Mouse (Mus musculus): ENCODE measurements around the gene Pik3c2b. TPM values are rescaled to one million over a fixed set of nuclear protein-coding genes. Genes with fewer than 3 reads are reported as not detected.

Gene Pik3c2b
- polyA plus RNA-seq, 1 experiment from 2014 or later, result 12.3 TPM

- Histone ChIP-seq H3K4me2 (ENCODE audit: low read length) (no peak overlapping the region), H3K36me3 (ENCODE audit: control insufficient read depth, insufficient read depth, low read length) (peaks cover 10% of the 10 kb centered on the region), H3K4me1 (ENCODE audit: control insufficient read depth, insufficient read depth, low read length) (peaks cover 2% of the 10 kb centered on the region; the same call in 1 of the 2 replicates), H3K27ac (ENCODE audit: low read length) (no peak overlapping the region), H3K4me3 (ENCODE audit: low read depth, low read length) (no peak overlapping the region), H3K9me3 (replicated peaks; ENCODE audit: control insufficient read depth, low read length, poor library complexity, severe bottlenecking) (no peaks in the 10 kb centered on the region), H3K27me3 (ENCODE audit: control insufficient read depth, insufficient read depth, low read depth, low read length) (no peaks in the 10 kb centered on the region), H3K9ac (ENCODE audit: low read depth, low read length) (no peak overlapping the region)
- no peak for ATAC-seq
- WGBS, result 94% methylated on average over 13 of the region's 13 CpGs
These were observed 29.1 kb downstream of the Pik3c2b start for GRCm38 (mm10) chr1:133074541-133074940.

DNA sequence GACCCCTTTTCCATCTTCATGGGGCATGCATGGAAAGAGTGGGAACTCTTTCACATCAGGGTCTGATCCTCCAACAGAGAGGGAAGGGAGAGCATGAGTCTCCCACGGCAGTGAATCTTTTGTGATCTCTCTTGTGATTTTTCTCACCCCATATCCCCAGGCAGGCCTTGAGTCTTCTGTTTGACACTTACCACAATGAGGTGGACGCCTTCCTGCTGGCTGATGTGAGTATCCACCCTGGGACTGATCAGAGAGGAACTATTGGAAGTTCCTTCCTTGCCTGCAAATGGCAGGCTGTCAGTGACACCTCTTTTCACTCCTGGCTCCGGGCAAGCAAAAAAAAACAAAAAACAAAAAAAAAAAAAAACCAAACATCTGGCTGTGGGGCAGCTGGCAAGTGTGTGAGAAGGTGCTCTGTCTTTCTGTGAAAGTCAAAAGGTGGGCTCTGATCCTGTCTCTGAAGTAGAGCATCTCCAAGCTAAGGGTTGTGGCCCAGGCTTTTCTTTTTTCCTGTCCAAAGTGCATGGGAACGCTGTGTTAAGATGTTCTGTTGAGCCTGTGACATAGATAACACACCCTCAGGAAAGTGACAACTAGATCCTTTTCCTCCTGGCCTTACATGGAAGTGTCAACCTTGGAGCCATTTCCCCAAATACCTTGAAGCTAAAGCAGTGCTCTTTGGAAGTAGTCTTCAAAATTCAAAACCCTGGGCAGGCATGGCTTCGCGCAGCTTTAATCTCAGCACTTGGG is 30.4 kb downstream of the Pik3c2b start:
- no peaks in the 10 kb centered on the region for H3K27me3 ChIP-seq (ENCODE audit: control insufficient read depth, insufficient read depth, low read depth, low read length)
- no peak overlapping the region for H3K4me2 ChIP-seq (ENCODE audit: low read length)
- H3K27ac ChIP-seq (ENCODE audit: low read length), result no peak overlapping the region
- H3K9ac ChIP-seq (ENCODE audit: low read depth, low read length), result no peak overlapping the region
- peaks cover 12% of the 10 kb centered on the region for H3K36me3 ChIP-seq (ENCODE audit: control insufficient read depth, insufficient read depth, low read length)
- 88% methylated on average over 6 of the region's 6 CpGs for WGBS
- ATAC-seq, result no peak
- H3K4me1 ChIP-seq (ENCODE audit: control insufficient read depth, insufficient read depth, low read length), result peaks cover 6% of the 10 kb centered on the region
- no peaks in the 10 kb centered on the region for H3K9me3 ChIP-seq (replicated peaks; ENCODE audit: control insufficient read depth, low read length, poor library complexity, severe bottlenecking)
- H3K4me3 ChIP-seq (ENCODE audit: low read depth, low read length), result no peak overlapping the region

GRCm38 (mm10) chr1:133076681-133077514 is 31.4 kb downstream of the Pik3c2b start:
- H3K36me3 ChIP-seq (ENCODE audit: control insufficient read depth, insufficient read depth, low read length), result peaks cover 19% of the 10 kb centered on the region
- ATAC-seq, result no peak
- peaks cover 6% of the 10 kb centered on the region for H3K4me1 ChIP-seq (ENCODE audit: control insufficient read depth, insufficient read depth, low read length)
- H3K4me2 ChIP-seq (ENCODE audit: low read length), result no peak overlapping the region
- no peak overlapping the region for H3K9ac ChIP-seq (ENCODE audit: low read depth, low read length)
- H3K27me3 ChIP-seq (ENCODE audit: control insufficient read depth, insufficient read depth, low read depth, low read length), result no peaks in the 10 kb centered on the region
- 0 out of 2 replicates have a peak overlapping the region, but pooled peaks have one; percentile 26 for H3K27ac ChIP-seq (ENCODE audit: low read length)
- 39% methylated on average over 20 of the region's 20 CpGs for WGBS
- no peak overlapping the region for H3K4me3 ChIP-seq (ENCODE audit: low read depth, low read length)
- H3K9me3 ChIP-seq (replicated peaks; ENCODE audit: control insufficient read depth, low read length, poor library complexity, severe bottlenecking), result no peaks in the 10 kb centered on the region

GRCm38 (mm10) chr1:133077606-133078337 is 32.3 kb downstream of the Pik3c2b start:
- no peak overlapping the region for H3K9ac ChIP-seq (ENCODE audit: low read depth, low read length)
- H3K4me2 ChIP-seq (ENCODE audit: low read length), result no peak overlapping the region
- H3K4me3 ChIP-seq (ENCODE audit: low read depth, low read length), result no peak overlapping the region
- no peaks in the 10 kb centered on the region for H3K9me3 ChIP-seq (replicated peaks; ENCODE audit: control insufficient read depth, low read length, poor library complexity, severe bottlenecking)
- H3K27me3 ChIP-seq (ENCODE audit: control insufficient read depth, insufficient read depth, low read depth, low read length), result no peaks in the 10 kb centered on the region
- ATAC-seq, result no peak
- peaks cover 20% of the 10 kb centered on the region for H3K36me3 ChIP-seq (ENCODE audit: control insufficient read depth, insufficient read depth, low read length)
- peaks cover 6% of the 10 kb centered on the region for H3K4me1 ChIP-seq (ENCODE audit: control insufficient read depth, insufficient read depth, low read length)
- WGBS, result 53% methylated on average over 11 of the region's 12 CpGs
- H3K27ac ChIP-seq (ENCODE audit: low read length), result 0 out of 2 replicates have a peak overlapping the region, but pooled peaks have one; percentile 8

- no peak overlapping the region for H3K4me2 ChIP-seq (ENCODE audit: low read length)
- 27% methylated on average over 1 of the region's 1 CpGs for WGBS
- H3K27ac ChIP-seq (ENCODE audit: low read length), result no peak overlapping the region
- H3K27me3 ChIP-seq (ENCODE audit: control insufficient read depth, insufficient read depth, low read depth, low read length), result no peaks in the 10 kb centered on the region
- no peaks in the 10 kb centered on the region for H3K9me3 ChIP-seq (replicated peaks; ENCODE audit: control insufficient read depth, low read length, poor library complexity, severe bottlenecking)
- H3K4me3 ChIP-seq (ENCODE audit: low read depth, low read length), result no peak overlapping the region
- peaks cover 6% of the 10 kb centered on the region for H3K4me1 ChIP-seq (ENCODE audit: control insufficient read depth, insufficient read depth, low read length)
- no peak overlapping the region for H3K9ac ChIP-seq (ENCODE audit: low read depth, low read length)
- H3K36me3 ChIP-seq (ENCODE audit: control insufficient read depth, insufficient read depth, low read length), result peaks cover 21% of the 10 kb centered on the region
- no peak for ATAC-seq
These were observed 32.9 kb downstream of the Pik3c2b start for GRCm38 (mm10) chr1:133078338-133078727.

DNA sequence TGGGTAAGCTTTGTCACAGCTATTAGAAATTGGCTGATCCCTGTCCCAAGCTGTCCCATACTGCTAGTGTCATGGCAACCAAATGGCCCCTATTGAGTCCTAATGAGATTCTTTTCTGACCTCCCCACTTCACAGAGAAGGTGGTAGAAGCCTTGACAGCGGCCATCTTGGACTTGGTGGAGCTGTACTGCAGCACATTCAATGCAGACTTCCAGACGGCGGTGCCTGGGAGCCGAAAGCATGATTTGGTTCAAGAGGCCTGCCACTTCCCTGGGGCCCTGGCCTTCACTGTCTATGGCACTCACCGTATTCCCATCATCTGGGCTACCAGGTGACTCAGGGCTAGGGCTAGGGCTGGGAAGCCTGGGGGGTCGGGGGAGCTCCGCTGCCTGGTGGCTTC is 34.0 kb downstream of the Pik3c2b start:
- H3K4me2 ChIP-seq (ENCODE audit: low read length), result no peak overlapping the region
- H3K27ac ChIP-seq (ENCODE audit: low read length), result peak overlapping the region; percentile 66
- H3K36me3 ChIP-seq (ENCODE audit: control insufficient read depth, insufficient read depth, low read length), result peaks cover 24% of the 10 kb centered on the region
- no peaks in the 10 kb centered on the region for H3K27me3 ChIP-seq (ENCODE audit: control insufficient read depth, insufficient read depth, low read depth, low read length)
- no peak overlapping the region for H3K4me3 ChIP-seq (ENCODE audit: low read depth, low read length)
- WGBS, result 37% methylated on average over 7 of the region's 7 CpGs
- no peaks in the 10 kb centered on the region for H3K9me3 ChIP-seq (replicated peaks; ENCODE audit: control insufficient read depth, low read length, poor library complexity, severe bottlenecking)
- peaks cover 6% of the 10 kb centered on the region for H3K4me1 ChIP-seq (ENCODE audit: control insufficient read depth, insufficient read depth, low read length)
- no peak overlapping the region for H3K9ac ChIP-seq (ENCODE audit: low read depth, low read length)
- 0 out of 2 replicates have a peak, but pooled peaks have one; percentile 4 for ATAC-seq

DNA sequence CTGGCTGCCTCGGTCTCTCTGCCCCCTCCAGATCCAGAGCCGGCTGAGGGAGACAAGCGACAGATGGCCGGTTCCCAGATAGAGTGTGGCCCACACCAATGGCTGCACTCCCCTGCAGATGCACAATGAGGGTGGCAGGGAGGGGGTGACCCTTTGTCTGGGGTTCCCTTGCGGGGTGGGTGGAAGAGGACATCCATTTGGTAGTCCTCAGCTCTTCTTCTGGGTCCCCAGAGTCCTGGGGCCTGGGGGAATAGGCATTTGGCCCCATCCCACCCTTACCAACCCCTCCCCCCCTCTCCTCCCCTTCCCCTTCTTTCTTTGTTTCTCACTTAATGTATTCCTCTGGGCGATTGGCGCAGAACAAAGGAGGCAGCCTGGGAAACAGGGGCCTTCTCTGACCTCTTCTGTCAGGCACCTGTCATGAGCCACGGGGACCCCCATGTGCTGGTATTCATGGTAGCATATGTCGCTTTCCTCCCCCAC is 34.7 kb downstream of the Pik3c2b start:
- 11% methylated on average over 9 of the region's 9 CpGs for WGBS
- ATAC-seq, result peak; percentile 61

DNA sequence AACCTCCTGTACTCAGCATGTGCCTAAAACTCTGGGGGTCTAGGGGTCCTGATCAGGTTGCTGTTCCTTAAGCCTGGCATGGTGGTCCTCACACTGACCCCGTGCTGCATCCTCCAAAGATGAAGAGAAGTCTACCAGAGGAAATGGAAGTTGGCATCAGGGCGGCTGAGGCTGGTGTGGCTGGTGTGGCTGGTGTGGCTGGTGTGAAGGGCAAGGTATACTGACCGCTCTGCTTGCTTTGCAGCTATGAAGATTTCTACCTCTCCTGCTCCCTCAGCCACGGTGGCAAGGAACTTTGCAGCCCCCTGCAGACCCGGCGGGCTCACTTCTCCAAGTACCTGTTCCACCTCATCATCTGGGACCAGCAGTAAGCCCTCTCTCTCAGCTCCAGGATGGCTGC is 35.2 kb downstream of the Pik3c2b start:
- Histone ChIP-seq H3K4me3 (ENCODE audit: low read depth, low read length) (no peak overlapping the region), H3K27me3 (ENCODE audit: control insufficient read depth, insufficient read depth, low read depth, low read length) (no peaks in the 10 kb centered on the region), H3K4me1 (ENCODE audit: control insufficient read depth, insufficient read depth, low read length) (peaks cover 6% of the 10 kb centered on the region), H3K36me3 (ENCODE audit: control insufficient read depth, insufficient read depth, low read length) (peaks cover 30% of the 10 kb centered on the region), H3K4me2 (ENCODE audit: low read length) (no peak overlapping the region), H3K9me3 (replicated peaks; ENCODE audit: control insufficient read depth, low read length, poor library complexity, severe bottlenecking) (no peaks in the 10 kb centered on the region), H3K9ac (ENCODE audit: low read depth, low read length) (no peak overlapping the region), H3K27ac (ENCODE audit: low read length) (no peak overlapping the region)
- 25% methylated on average over 6 of the region's 6 CpGs for WGBS
- no peak for ATAC-seq

More for the DNA sequence above, 34.7 kb downstream of the Pik3c2b start:
- H3K27ac ChIP-seq (ENCODE audit: low read length), result peak overlapping the region; percentile 66
- no peak overlapping the region for H3K4me3 ChIP-seq (ENCODE audit: low read depth, low read length)
- H3K36me3 ChIP-seq (ENCODE audit: control insufficient read depth, insufficient read depth, low read length), result peaks cover 26% of the 10 kb centered on the region
- H3K4me1 ChIP-seq (ENCODE audit: control insufficient read depth, insufficient read depth, low read length), result peaks cover 6% of the 10 kb centered on the region
- H3K27me3 ChIP-seq (ENCODE audit: control insufficient read depth, insufficient read depth, low read depth, low read length), result no peaks in the 10 kb centered on the region
- H3K4me2 ChIP-seq (ENCODE audit: low read length), result no peak overlapping the region
- no peaks in the 10 kb centered on the region for H3K9me3 ChIP-seq (replicated peaks; ENCODE audit: control insufficient read depth, low read length, poor library complexity, severe bottlenecking)
- H3K9ac ChIP-seq (ENCODE audit: low read depth, low read length), result peak overlapping the region; percentile 38; the same call in 1 of the 2 replicates
